18 mouse cellular contexts compared by ENCODE assay signal in genomic region chr3:34671024-34671660, GRCm38 (mm10). TPM values are rescaled to one million over a fixed set of nuclear protein-coding genes. Genes with fewer than 3 reads are reported as not detected.
DNase-seq lines count a peak whose midpoint lies in the region; ATAC-seq and TF ChIP-seq lines count a peak whose summit lies in the region.
"Had no signal": no experiment of that assay in that cellular context is flagged by ENCODE, and none has a peak within 500 bp of the region (broad histone marks: within the 10 kb centered on the region; RNA-seq: fewer than 3 reads in every experiment).

No protein-coding gene starts in this region.

- H3K4me2 ChIP-seq in forebrain, postnatal 0 days (ENCODE audit: low read depth) = peak overlapping the region; percentile 5; the same call in 1 of the 2 replicates
- H3K4me2 ChIP-seq in midbrain, embryonic 16.5 days (ENCODE audit: low read length) = 0 out of 2 replicates have a peak overlapping the region, but pooled peaks have one; percentile 23

- H3K9ac ChIP-seq in forebrain, postnatal 0 days = 0 out of 2 replicates have a peak overlapping the region, but pooled peaks have one; percentile 22
- no peak overlapping the region for H3K9ac ChIP-seq in midbrain, embryonic 16.5 days (ENCODE audit: low read depth, low read length)

- H3K27ac ChIP-seq in forebrain, postnatal 0 days (ENCODE audit: low read depth, low read length) = peak overlapping the region; percentile 54
- 0 out of 2 replicates have a peak overlapping the region, but pooled peaks have one; percentile 62 for H3K27ac ChIP-seq in midbrain, embryonic 16.5 days (ENCODE audit: low read length)
- H3K27ac ChIP-seq in cerebellum, adult 2 months (ENCODE audit: insufficient read depth, low read length) = no peak overlapping the region
- H3K27ac ChIP-seq: macrophage had no signal

- no peak for TF ChIP-seq POLR2A in cerebellum, adult 2 months (IDR thresholded peaks at IDR 0.05; ENCODE audit: borderline replicate concordance, insufficient read depth, low read length)

- ATAC-seq in frontal cortex, adult (ENCODE audit: low TSS enrichment) = peak; percentile 28
- peak; percentile 72; the same call in 1 of the 2 replicates for ATAC-seq in forebrain, postnatal 0 days
- 0 out of 2 replicates have a peak, but pooled peaks have one; percentile 11 for ATAC-seq in midbrain, embryonic 16.5 days

- H3K27me3 ChIP-seq in forebrain, postnatal 0 days (ENCODE audit: insufficient read depth, low read length) = no peaks in the 10 kb centered on the region
- H3K27me3 ChIP-seq in midbrain, embryonic 16.5 days (ENCODE audit: control insufficient read depth, insufficient read depth, low read depth, low read length) = peaks cover 13% of the 10 kb centered on the region
- H3K27me3 ChIP-seq in cerebellum, adult 2 months (ENCODE audit: control insufficient read depth, insufficient read depth, low read length) = no peaks in the 10 kb centered on the region; the same call in 1 of the 2 replicates

- TF ChIP-seq CTCF in forebrain, postnatal 0 days (IDR thresholded peaks at IDR 0.05; ENCODE audit: low read depth) = peak; percentile 42
- TF ChIP-seq CTCF in cerebellum, adult 2 months (IDR thresholded peaks at IDR 0.05; ENCODE audit: borderline replicate concordance, insufficient read depth, low read depth, low read length) = no peak

- WGBS in forebrain, postnatal 0 days = 8% methylated on average over 15 of the region's 15 CpGs
- 4% methylated on average over 15 of the region's 15 CpGs for WGBS in midbrain, embryonic 16.5 days
- 32% methylated on average over 15 of the region's 15 CpGs for WGBS in cerebellum, adult 2 months

- peaks cover 3% of the 10 kb centered on the region; the same call in 1 of the 2 replicates for H3K4me1 ChIP-seq in forebrain, postnatal 0 days (ENCODE audit: insufficient read depth)
- peaks cover 14% of the 10 kb centered on the region for H3K4me1 ChIP-seq in midbrain, embryonic 16.5 days (ENCODE audit: control insufficient read depth, insufficient read depth, low read length)
- H3K4me1 ChIP-seq in cerebellum, adult 2 months (ENCODE audit: control insufficient read depth, insufficient read depth, low read length) = no peaks in the 10 kb centered on the region

- H3K36me3 ChIP-seq in forebrain, postnatal 0 days (ENCODE audit: insufficient read depth) = no peaks in the 10 kb centered on the region
- no peaks in the 10 kb centered on the region for H3K36me3 ChIP-seq in midbrain, embryonic 16.5 days (ENCODE audit: control insufficient read depth, insufficient read depth, low read length)

- DNase-seq in frontal cortex, adult 2 months (ENCODE audit: extremely low spot score in 1 of 2, low spot score in 1 of 2) = no peak
- peak; percentile 58 for DNase-seq in embryo, embryonic 10.5 days (ENCODE audit: low spot score)
- DNase-seq in forebrain, postnatal 0 days = peak; percentile 53
- DNase-seq in cerebellum, adult 2 months = no peak
- no peak for DNase-seq in left cerebral cortex, postnatal 25 days (ENCODE audit: low spot score in 2 of 2)
- no peak for DNase-seq in adrenal gland, postnatal 25 days
- DNase-seq: adrenal gland, postnatal 36 days; cerebellum, adult 18-20 months; heart, adult 18-20 months; kidney, postnatal 10 days had no signal

- H3K9me3 ChIP-seq in forebrain, postnatal 0 days (ENCODE audit: low read length) = no peaks in the 10 kb centered on the region
- H3K9me3 ChIP-seq in midbrain, embryonic 16.5 days (replicated peaks; ENCODE audit: control insufficient read depth, low read length, poor library complexity, severe bottlenecking) = no peaks in the 10 kb centered on the region

- no peak overlapping the region for H3K4me3 ChIP-seq in forebrain, postnatal 0 days (ENCODE audit: low read depth, low read length)
- H3K4me3 ChIP-seq in midbrain, embryonic 16.5 days (ENCODE audit: low read depth, low read length) = no peak overlapping the region
- H3K4me3 ChIP-seq in cerebellum, adult 2 months (replicated peaks; ENCODE audit: insufficient read depth, low read depth, low read length) = no peak overlapping the region
- H3K4me3 ChIP-seq: erythroblast, embryonic 14.5 days had no signal

- intact Hi-C loops in left cerebral cortex, postnatal 25 days (cut with DNase I) = no loop called here

RNA-seq across cellular contexts. Expression of gene Sox2, which starts 20.9 kb away (rescaled TPM):
- polyA plus RNA-seq in frontal cortex, adult 2 months (2012; rRNA removed) = 42.7 and 44.8 TPM in 2 replicates
- 80.9 and 120 TPM in 2 replicates for total RNA-seq in forebrain, postnatal 0 days (2014; rRNA removed)
- polyA plus RNA-seq in forebrain, postnatal 0 days (2015; fragmentation: Nextera tagmentation; extraction: Ambion mirVana) = 23.1 and 31.0 TPM in 2 replicates
- 14.3 and 22.2 TPM in 2 replicates for polyA plus RNA-seq in midbrain, embryonic 16.5 days (2015; fragmentation: Nextera tagmentation; extraction: Ambion mirVana)
- 24.5 and 26.5 TPM in 2 replicates for polyA plus RNA-seq in cerebellum, adult 2 months (2012; rRNA removed)
- total RNA-seq in left cerebral cortex, postnatal 25 days (2021) = 10 to 100 TPM; 40.5 to 43.8 TPM
- 0.43 and 0.58 TPM in 2 replicates for total RNA-seq in adrenal gland, postnatal 25 days (2021)
- total RNA-seq: hematopoietic stem cell, adult 5-6 weeks; MEL; neutrophil, adult 5-6 weeks had no signal
- polyA plus RNA-seq: erythroblast, embryonic 14.5 days; macrophage; small intestine, adult 2 months had no signal

Comparison
In these comparisons a context has a peak if more than half of its experiments do, and no peak if none do; other contexts are left out.
1. ATAC-seq: peak in every context shown above with its lines; median percentile 72 in forebrain, postnatal 0 days; 28 in frontal cortex, adult; 11 in midbrain, embryonic 16.5 days.
2. DNase-seq: peak in embryo, embryonic 10.5 days (single experiment) and forebrain, postnatal 0 days (single experiment); none in frontal cortex, adult 2 months (0 of 2), cerebellum, adult 2 months (0 of 2), left cerebral cortex, postnatal 25 days (0 of 2) and adrenal gland, postnatal 25 days (single experiment).